Mouse (Mus musculus): ENCODE measurements around the gene Tsn. TPM values are rescaled to one million over a fixed set of nuclear protein-coding genes. Genes with fewer than 3 reads are reported as not detected.

Gene Tsn
- 10 to 100 TPM; 57.1 to 88.9 TPM for polyA plus RNA-seq (2012; fragmentation: generic; extraction: Trizol)

DNA sequence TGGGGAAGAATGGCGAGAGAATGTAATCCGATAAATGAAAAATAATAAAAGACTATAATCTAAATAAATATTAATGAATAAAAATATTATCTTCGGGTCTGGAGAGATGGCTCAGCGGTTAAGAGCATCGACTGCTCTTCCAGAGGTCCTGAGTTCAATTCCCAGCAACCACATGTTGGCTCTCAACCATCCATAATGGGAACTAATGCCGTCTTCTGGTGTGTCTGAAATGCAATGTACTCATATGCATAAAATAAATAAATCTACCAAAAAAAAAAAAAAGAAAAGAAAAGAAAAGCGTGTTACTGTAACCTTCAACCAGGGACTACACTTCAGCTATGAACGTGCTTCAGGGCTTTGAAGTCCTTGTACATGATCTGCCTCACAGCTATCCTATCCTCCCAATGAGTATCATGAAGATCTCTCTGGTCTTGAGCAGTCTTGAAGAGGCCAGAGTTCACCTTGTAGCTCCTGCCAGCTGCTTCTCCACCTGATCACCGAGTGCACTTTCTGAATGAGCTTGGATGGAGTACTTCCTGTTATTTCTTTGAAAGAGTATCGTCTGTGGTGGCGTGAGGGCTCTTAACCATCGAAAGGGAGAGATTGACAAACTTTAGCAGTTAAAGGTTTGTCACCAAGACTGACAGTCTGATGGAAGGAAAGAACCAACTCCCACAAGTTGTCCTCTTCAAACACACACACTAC, at the start of gene Tsn:
Gene Tsn, minus strand, starts transcription at position 118 of the 705 bp plus-strand sequence.

DNA sequence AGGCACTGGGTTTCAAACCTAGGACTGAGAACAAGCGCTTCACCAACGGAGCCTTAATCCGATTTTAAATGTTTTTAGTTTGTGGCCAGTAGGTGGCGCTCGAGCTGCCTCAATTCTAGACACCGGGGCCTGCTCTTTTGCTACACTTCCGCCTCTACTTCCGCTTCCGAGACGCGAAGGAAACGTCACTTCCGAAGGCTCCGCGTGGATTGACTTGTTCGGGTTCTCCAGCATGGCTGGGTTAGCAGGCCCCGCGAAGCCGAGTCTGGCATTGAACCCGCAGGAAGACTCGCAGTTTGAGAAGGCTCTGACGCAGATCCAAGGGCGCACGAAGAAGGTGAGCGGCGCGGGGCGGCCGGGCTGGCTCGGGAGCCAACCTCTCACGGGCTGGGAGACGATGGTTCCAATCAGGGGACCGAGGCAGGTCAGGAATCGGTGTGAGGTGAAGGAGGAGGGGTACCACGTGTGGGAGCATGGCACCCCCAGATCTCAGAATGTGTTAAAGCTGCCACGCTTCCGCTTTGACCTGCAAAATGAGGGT, 10.2 kb upstream of the Tsn start, which contains the start of gene Nifk:
Gene Nifk, plus strand, starts transcription at position 179 of the 541 bp plus-strand sequence.

Other genes starting within 250 kb of the Tsn start
- gene Gm29106, start 135.2 kb downstream of the Tsn start, polyA plus RNA-seq (2012; fragmentation: generic; extraction: Trizol), result not detected
- gene Nifk, start 10.1 kb upstream of the Tsn start, polyA plus RNA-seq (2012; fragmentation: generic; extraction: Trizol), result 10 to 100 TPM in 1 of 2 experiments, 1 to 10 TPM in 1; 5.9 to 20.3 TPM
- gene Clasp1, start 77.3 kb upstream of the Tsn start, polyA plus RNA-seq (2012; fragmentation: generic; extraction: Trizol), result 10 to 100 TPM in 1 of 2 experiments, 1 to 10 TPM in 1; 2.0 to 18.9 TPM